Mouse (Mus musculus): ENCODE results near the gene Diras1.

GRCm38 (mm10) chr10:80984223-80984622 is 41.2 kb downstream of the Diras1 start:
- TF ChIP-seq GATA1 (IDR thresholded peaks at IDR 0.05; ENCODE audit: low read length): no peak
- no peak for TF ChIP-seq TAL1 (IDR thresholded peaks at IDR 0.05; ENCODE audit: low read length)

All from erythroblast, embryonic 14.5 days (primary cell).